Mouse (Mus musculus): ENCODE data around the gene Dad1.

Dad1 gene

DNA sequence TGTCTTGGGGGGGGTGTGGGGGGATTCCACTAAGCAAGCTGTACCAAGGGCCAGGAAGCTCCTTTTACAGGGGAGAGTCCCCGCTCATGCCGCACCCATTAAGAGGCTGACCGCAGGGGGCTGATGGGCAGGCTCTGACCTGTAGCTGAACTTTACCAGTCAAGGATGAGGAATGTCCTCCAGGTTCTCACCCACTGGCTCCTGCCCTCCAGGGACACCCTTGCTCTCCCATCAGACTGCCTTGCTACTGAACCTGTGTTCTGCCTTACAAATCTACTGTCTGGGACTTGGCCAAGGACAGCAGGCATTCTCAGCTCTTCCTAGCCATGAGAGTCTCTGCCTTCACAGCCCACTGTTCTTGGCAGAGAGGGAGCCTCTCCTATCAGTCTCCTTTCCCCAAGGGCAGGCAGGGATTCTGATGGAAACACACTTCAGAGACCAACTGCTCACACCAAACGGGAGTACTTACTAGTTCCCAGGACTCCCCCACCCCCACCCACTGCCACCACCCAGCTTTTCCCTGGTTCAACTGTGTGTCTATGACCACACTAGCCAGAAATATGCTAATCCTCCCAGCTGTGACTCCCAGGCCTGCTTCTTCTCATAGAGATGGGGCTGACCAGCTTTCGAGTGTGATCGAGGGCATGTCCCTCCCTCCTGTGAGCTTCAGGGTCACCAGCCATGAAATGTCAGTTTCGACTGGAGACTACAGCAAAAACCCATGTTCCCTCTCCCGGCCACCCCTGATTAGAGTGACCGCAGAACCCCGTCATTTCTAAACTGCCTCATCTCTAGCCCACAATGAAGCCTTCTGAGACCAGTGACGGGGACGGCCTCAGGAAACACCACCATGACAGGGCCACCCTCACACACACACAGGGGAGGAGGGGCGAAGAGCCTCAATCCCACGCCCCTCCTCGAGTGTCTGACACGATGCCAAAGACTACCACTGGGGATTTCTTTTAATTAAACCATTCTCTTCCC is 29.1 kb downstream of the Dad1 start:
- no peak for DNase-seq (ENCODE audit: low spot score in 2 of 2)

DNA sequence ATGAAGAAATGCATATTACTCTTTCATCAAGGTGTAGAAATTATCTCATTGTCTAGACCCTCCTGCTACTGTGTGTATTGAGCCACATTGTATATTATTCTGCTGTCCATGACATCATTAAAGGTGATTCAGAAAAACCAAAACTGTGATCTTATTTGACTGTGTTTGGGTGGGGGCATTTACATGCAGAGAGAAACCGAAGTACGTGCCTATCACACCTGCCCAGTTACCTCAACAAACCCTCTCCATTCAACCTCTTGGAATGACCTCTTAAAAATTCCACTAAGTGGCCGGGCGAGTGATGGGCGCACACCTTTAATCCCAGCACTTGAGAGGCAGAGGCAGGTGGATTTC is 29.9 kb downstream of the Dad1 start:
- no peak for DNase-seq (ENCODE audit: low spot score in 2 of 2)

DNA sequence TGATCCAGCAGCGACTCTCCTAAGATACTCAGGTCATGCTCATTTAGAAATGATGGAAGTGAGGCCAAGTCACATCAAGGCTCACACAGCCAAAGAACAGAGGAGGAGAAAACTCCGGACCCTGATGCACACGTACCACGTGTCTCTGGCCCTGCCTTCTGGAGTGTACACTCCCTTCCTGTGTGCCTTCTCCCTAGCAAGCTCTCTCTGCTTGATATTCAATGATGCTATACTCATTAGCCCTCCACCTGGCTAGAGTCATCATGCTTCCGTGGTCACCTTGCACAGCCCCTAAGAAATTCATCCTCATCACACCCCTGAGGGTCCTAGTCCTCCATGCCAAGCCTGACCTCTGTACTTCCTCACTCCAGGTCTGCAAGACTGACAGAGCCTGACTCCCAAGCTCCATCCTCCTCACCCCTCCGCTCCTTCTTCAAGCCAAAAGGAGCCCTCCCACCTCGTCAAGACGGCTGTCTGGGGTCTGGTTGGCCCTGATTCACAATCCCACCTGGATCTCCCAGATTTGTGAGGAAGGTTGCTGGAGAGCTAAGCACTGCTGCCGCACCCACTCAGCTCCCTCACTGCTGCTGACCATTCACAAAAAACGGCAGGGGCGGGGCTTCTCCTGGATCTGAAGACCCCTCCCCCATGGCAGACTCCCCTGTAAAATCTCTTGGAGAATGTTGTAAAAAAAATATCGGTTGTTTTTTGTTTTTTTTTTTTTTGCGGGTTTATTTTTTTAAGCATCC is 30.4 kb downstream of the Dad1 start:
- no peak for DNase-seq (ENCODE audit: low spot score in 2 of 2)

DNA sequence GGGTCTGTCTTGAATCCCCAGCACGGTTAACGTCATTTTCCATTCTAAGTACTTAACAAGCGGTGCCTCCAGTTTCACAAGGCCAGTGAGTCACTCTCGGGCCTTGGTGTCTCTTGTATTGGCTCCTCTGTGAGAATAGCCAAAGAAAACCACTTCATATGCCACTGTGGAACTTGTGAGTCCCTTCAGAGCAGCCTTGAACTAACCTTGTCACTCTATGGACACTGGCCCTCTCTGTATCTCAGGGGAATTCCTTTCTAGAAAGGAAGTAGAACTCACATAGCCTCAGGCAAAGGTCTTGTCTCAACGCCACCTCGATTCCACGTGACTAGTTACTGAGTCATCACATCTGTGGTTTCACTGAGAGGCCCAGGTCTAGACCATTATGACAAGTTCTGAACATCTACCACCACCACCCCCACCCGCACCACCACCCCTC is 31.6 kb downstream of the Dad1 start:
- DNase-seq (ENCODE audit: low spot score in 2 of 2) = no peak

DNA sequence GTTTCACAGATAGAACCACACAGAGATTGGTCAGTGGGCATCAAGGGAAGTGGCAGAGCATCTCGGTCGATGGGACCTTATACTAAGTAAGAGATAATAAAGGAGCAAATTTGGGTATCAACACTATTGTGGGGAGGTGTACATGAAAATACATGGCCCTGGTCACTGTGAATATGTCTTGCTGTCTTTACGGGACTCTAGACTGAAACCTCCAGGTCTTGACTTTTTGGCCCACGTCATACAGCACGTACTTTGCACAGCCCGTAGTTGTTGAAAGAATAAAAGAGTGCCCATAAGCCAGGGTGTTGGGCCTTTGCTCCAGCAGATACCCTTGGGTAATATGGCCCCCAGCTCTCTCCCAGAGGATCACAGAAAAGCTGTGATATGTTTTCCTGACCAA is 32.3 kb downstream of the Dad1 start:
- no peak for DNase-seq (ENCODE audit: low spot score in 2 of 2)

DNA sequence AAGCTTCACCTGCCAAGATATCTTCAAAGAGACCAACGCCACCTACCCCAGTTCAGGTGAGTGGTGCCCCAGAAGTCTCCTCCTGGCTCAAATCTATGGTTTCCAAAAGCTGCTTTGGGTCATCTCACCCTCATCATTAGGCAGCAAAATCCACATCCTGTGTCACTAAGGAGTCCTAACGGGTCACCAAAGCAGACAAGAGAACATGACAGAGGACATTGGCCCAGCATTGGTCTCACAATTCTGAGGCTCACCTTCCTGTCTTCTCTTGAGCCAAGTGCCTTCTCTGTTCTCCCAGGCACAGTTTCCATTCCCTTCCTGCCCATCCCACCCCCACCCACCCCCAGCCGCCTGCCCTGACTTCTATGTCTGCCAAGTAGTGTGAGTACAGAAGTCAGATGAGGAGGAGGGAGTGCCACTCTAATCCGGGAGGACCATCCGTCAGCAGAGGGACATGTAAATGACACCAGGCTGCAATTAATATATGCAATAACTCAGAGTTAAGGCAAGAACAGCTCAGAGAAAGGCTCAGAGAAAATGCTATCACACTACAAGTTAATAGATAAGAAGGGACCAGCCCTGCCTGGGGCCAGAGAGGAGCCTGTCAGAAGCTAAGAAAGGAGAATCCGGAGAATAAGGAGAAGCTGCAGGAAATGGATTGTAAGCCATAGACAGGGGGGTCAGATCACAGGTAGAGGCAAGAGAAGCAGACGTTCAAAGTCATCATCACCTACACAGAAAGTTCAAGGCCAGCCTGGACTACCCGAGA is 33.0 kb downstream of the Dad1 start:
- no peak for DNase-seq (ENCODE audit: low spot score in 2 of 2)

DNA sequence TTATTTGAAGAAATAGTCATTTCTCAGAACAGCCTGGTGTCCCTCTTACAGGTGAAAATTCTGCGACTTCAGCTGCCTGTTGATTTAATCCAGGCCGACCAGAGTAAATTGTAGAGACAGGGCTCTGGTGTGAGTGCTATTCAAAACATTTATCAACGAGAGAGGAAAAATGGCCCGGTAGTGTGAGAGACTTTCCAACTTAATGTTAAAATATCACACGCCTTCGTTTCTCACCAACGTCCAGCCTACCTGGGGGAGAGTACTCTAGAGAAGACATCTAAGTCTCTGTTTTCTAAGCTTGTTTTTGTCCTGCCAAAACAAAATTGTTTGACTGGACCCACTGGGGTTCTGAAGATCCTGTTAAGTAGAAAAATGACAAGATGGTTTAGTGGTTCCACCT is 34.1 kb downstream of the Dad1 start:
- DNase-seq (ENCODE audit: low spot score in 2 of 2) = no peak

DNA sequence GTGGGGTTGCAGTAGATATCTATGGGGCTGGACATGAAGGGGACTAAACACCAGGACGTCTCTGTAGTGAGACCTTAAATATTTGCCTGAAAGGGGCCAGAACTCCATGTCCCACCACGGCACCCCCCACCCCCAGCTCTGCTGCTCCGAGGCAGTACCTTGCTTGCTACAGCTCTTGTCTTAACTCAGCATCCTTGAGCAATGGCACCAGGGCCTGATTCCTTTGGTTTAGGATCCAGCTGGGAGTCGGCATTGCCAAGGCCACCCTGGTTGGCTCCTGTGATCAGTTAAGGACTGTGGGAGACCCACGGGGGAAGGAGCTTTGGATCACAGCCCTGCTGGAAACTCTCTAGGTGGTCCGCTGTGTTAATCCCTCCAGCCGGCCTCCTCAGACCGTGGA is 34.6 kb downstream of the Dad1 start:
- no peak for DNase-seq (ENCODE audit: low spot score in 2 of 2)

DNA sequence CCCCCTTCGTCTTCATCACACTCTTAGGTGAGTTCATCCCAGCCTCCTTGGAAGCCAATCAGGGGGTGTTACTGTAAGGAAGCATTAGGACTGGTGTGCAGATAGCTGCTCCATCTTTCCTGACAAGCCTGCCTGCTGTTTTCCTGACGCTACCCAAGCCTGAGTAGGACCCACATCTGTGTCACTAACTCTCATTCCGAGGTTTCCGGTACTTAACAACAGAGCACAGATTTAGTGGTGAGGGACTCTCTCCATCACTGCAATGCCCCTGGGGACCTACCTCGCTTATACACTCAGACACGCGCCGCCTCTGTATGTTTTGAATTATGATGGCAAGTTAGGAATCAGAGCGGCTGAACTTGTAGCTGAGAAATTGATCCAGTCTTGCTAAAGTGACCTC is 35.2 kb downstream of the Dad1 start:
- no peak for DNase-seq (ENCODE audit: low spot score in 2 of 2)

DNA sequence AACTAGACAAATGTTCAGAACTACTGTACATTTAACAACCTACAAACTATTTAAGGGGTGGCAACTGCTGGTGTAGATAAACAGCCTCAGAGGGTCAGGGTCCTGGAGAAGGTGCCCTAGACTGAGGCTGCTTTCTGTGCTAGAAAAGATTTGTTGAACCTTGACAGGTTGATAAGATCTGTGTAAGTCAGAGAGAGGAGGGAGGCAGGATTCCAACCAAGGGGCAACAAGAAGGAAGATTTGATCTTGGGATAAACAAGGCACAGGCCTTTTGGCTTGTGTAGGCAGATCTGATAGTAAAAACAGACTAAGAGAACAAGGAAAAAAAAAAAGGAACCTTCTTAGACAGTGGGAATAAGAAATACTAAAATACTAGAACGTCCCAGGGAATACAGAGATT is 35.7 kb downstream of the Dad1 start:
- DNase-seq (ENCODE audit: low spot score in 2 of 2) = no peak

DNA sequence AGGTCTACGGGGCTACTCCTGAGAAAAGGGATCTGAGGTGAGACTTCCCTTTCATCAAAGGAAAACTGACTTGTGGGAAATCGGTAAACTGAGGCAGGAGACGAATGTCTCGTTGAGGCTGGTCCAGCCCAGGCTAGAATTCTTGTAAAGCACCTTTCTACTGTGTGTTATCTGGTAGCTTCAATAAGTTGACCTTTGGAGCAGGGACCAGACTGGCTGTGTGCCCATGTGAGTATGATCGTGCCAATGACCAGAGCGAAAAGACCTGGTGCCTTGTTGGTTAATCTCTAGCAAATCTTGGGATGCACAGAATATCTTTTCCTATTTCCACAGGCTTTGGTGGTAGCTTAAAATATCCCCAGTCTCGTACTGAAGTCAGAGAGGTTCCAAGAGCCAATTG is 37.8 kb downstream of the Dad1 start:
- DNase-seq (ENCODE audit: low spot score in 2 of 2) = no peak

DNA sequence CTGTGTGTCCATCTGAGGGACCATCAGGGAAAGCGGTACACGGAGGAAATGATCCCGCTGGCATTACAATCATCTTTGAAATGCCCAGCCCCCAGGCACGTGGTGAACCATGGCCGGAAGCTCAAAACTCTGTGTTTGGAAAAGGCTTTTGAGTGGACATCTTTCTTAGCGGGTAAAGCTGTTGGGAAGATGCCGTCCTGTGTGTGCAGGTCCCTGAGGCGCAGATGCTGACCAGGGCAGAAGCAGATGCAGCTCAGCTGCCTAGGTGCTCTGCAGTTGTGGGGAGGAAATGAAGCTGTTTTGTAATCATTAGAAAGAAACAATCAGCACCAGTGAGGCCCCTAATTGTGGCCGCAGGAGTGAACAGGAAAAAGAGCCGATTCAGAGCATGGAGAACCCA is 39.0 kb downstream of the Dad1 start:
- no peak for DNase-seq (ENCODE audit: low spot score in 2 of 2)

DNA sequence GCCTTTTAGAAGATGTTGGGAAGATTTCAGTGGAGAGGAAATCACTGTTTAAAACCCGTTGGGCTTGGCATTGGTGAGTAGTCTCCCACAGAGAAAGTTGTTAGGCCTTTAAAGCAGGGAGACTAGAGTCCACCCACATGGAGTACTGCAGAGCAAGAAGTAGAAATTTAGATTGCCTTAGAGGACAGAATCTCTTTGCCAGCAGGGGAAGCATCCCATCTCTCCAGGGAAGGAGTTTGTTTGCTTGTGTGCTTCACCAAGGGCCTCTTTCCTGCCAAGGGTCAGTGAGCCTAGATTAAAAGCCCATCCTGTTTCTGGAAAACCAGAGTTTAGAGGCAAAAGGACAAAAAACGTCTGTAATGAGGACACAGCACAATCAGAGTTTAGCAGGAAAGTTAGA is 39.4 kb downstream of the Dad1 start:
- DNase-seq (ENCODE audit: low spot score in 2 of 2) = no peak

DNA sequence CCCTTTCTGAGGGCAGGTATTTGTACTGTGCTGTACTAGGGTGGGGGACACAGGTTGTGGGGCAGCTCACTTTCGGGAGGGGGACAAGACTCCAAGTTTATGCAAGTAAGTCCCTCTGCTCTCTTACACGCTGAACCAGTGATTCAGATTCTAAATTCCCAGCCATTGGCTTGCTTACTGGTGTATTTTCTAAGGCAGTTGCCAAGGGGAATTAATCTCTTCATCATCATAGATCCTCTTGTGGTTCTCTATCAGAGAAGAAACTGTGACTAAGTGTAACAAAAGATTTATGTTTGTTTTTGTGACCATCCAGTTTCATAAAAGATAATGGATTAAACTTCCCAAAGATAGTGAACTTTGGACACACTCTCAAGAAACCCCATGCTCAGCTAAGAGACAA is 40.2 kb downstream of the Dad1 start:
- DNase-seq (ENCODE audit: low spot score in 2 of 2) = no peak

DNA sequence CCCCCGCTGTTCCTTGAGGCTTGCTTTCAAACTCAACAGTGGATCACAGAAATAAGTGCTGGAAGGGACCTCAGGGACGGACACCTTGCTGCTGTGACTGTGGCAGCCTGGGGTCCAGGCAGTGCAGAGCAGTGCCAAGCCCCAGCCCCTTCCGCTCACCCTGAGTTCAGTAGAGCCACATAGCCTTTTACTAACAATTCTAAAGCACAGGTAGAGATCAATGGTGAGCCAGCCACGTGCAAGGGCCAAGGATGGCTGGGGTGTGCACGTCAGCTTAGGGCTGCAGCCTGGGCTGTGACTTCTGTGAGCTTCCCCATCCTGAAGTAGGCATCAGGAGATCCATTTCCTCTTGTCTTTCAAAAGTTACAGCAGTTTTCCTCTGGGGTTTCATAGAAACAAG is 42.1 kb downstream of the Dad1 start:
- DNase-seq (ENCODE audit: low spot score in 2 of 2) = no peak

DNA sequence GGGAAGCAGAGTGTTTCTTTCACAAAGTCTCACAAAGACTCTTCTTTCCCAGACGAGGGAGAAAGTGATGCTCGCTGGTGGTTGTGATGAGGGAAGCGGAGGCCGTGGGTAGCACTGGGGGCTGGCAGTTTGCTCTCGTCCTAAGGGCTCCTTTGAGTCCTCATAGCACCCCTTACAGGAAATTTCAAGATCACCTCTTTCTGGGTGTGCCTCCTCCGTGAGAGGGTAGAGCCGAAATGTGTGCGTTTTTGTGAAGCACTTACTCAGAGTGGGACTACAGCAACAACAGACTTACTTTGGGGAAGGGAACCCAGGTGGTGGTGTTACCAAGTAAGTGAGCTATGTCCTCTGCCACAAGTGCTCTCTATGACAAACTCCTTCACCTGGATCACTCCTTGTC is 42.7 kb downstream of the Dad1 start:
- DNase-seq (ENCODE audit: low spot score in 2 of 2) = no peak

DNA sequence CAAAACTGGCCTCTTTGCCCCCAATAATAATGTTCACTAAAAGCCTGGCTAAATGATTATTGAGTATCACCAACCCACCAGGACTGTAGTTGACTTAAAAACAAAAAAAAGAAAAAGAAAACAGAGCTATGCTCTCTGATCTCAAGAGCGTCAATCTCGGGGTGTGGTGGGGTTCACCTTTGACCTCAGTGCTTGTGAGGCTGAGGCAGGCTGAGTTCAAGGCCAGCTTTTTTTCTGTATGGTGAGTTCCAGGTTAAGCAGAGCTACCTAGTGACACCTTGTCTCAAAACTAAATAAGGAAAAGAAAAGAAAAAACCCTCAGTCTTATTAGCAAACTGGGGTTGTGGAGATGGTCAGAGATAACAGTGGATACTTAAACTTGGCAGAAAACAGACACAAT is 43.5 kb downstream of the Dad1 start:
- no peak for DNase-seq (ENCODE audit: low spot score in 2 of 2)

DNA sequence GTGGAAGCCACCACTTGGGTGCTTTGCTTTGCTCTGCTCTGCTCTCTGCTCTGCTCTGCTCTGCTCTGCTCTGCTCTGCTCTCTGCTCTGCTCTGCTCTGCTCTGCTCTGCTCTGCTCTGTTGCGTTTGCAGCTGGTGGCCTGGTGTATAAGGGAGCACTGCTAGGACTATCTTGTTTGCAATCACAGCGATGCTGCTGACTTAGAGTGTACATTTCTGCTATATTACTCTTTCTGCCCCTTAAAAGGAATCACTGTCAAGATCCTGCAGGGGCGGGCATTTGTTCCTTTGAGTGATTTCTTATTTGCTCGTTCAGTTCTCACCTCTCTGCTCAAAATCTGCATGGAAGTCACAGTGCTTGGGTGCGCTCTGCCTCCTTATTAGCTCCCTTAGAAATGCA is 44.0 kb downstream of the Dad1 start:
- no peak for DNase-seq (ENCODE audit: low spot score in 2 of 2)

DNA sequence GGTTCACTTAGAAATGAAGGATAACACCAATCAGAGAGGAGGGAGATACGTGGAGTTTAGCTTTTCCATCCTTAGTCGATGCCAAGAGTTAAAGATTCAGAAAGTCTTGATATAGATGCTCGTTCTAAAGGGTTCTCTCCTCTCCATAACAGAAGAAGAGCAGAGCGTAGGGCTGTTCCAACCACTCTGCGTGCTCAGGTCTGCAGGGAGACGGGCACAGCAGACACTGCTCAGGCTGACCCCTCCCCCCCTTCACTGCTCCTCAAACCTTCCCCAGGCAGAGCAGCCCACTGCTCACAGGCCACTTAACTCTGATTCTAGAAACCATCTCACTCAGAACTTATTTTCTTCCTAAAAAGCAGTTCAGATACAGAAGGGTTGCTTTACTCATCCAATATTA is 45.2 kb downstream of the Dad1 start:
- DNase-seq (ENCODE audit: low spot score in 2 of 2) = no peak

DNA sequence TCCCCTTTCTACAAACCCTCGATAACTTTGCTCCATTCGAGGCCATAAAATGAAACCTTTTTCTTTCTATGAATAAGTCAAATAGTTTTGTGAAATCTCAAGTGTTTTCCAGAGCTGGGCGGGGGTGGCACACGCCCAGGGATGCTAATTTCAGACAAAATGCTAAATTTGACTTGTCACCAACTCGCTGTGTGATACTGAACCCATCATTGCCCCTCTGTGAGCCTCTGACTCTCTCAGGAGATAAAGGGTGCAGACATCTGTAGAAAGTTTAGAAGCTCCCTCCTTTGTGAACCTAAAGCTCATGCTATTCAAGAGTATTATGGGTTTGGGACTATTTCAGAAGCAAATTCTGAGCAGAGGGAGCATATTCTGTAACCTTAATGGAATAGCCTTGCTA is 46.0 kb downstream of the Dad1 start:
- no peak for DNase-seq (ENCODE audit: low spot score in 2 of 2)

DNA sequence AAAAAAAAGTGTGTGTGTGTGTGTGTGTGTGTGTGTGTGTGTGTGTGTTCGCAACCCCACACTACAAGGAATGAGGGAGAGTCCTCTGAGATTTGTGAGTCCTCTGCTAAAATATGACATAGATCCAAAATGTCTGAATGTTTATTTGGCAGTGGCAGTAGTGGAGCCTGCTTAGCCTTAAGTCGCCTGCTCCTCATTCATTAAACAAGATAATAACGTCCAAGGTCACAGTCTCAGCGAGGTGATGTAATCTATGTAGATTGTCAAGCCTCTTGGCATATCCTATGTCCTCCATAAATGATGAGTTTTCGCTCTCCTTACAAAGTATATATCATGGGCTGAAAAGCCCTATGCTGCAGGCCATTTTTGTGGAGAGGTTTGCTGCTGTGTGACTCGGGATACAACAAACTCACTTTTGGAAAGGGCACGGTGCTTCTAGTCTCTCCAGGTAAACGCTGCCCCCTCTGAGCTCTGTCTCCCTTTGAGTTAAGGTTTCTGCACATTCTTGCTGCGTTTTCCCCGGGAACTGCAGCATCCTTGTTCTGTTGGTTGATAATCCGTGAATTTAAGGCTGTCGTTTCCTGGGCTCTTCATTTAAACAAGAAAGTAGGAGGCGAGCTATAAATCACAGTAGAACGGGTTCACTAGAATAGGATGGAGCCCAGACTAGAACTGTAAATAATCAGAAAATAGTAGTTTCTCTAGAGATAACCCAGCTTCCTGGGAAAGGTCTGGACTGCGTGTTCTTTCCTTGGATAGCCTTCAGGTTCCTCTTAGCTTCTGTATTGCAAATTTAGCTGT is 47.0 kb downstream of the Dad1 start:
- no peak for DNase-seq (ENCODE audit: low spot score in 2 of 2)

DNA sequence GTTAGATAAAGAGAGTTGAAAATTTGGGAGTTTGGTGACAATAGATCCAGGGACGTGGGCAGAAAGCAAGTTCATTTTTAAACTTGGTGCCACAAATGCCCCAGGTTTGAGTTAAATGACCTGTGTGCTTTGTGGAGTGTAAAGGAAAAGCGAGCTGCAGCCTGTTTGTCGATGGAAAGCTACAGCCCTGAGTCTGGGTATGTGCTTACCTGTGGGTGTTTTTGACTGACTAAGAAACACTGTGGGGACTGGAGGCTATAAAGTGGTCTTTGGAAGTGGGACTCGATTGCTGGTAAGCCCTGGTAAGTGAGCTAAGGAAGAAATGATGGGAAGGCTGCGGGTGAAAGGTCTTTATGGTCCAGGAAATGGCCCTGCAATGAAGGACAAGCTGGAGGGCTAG is 47.6 kb downstream of the Dad1 start:
- DNase-seq (ENCODE audit: low spot score in 2 of 2) = no peak

All from frontal cortex, postnatal 10 days (tissue).